Mouse (Mus musculus) urinary bladder, postnatal 25 days (tissue): ENCODE measurements around the gene Cadm2.

ENCODE experiments used
- DNase-seq: peaks from one replicate; pipeline ENCODE4 v3.0.0; 2022; ENCODE audit warnings: low spot score

The Cadm2 gene

GRCm38 (mm10) chr16:67620826-67621505 lies at the start of gene Cadm2:
Gene Cadm2 (minus strand): TSS chr16:67620908.
- peak; percentile 75 for DNase-seq

GRCm38 (mm10) chr16:67646930-67647329 lies 26.2 kb upstream of the Cadm2 start:
- DNase-seq = no peak

GRCm38 (mm10) chr16:67643651-67644050 lies 22.9 kb upstream of the Cadm2 start:
- no peak for DNase-seq

GRCm38 (mm10) chr16:67619906-67620781 lies 564 bp downstream of the Cadm2 start:
- peak; percentile 10 for DNase-seq

GRCm38 (mm10) chr16:67619416-67619815 lies 1.3 kb downstream of the Cadm2 start:
- no peak for DNase-seq

- no peak for DNase-seq
Measured at GRCm38 (mm10) chr16:67618817-67619216, 1.9 kb downstream of the Cadm2 start.

- DNase-seq = no peak
Measured at GRCm38 (mm10) chr16:67617811-67618210, 2.9 kb downstream of the Cadm2 start.

GRCm38 (mm10) chr16:67617256-67617655 lies 3.5 kb downstream of the Cadm2 start:
- no peak for DNase-seq

- no peak for DNase-seq
Measured at GRCm38 (mm10) chr16:67613876-67614275, 6.8 kb downstream of the Cadm2 start.

GRCm38 (mm10) chr16:67610904-67611681 lies 9.6 kb downstream of the Cadm2 start:
- DNase-seq = no peak

GRCm38 (mm10) chr16:67609116-67609515 lies 11.6 kb downstream of the Cadm2 start:
- DNase-seq = no peak

GRCm38 (mm10) chr16:67608499-67608898 lies 12.2 kb downstream of the Cadm2 start:
- no peak for DNase-seq

GRCm38 (mm10) chr16:67605661-67606060 lies 15.0 kb downstream of the Cadm2 start:
- no peak for DNase-seq

- no peak for DNase-seq
Measured at GRCm38 (mm10) chr16:67599981-67600380, 20.7 kb downstream of the Cadm2 start.

GRCm38 (mm10) chr16:67598841-67599240 lies 21.9 kb downstream of the Cadm2 start:
- no peak for DNase-seq

- no peak for DNase-seq
Measured at GRCm38 (mm10) chr16:67591015-67591414, 29.7 kb downstream of the Cadm2 start.

- DNase-seq = no peak
Measured at GRCm38 (mm10) chr16:67578842-67579517, 41.7 kb downstream of the Cadm2 start.

GRCm38 (mm10) chr16:67575557-67575956 lies 45.2 kb downstream of the Cadm2 start:
- DNase-seq = no peak

- no peak for DNase-seq
Measured at GRCm38 (mm10) chr16:67526992-67527391, 93.7 kb downstream of the Cadm2 start.

- DNase-seq = no peak
Measured at GRCm38 (mm10) chr16:67524878-67525277, 95.8 kb downstream of the Cadm2 start.

GRCm38 (mm10) chr16:67518311-67518710 lies 102.4 kb downstream of the Cadm2 start:
- no peak for DNase-seq

- DNase-seq = no peak
Measured at GRCm38 (mm10) chr16:67515549-67515948, 105.2 kb downstream of the Cadm2 start.
